In genomic region chrX:143664221-143665150, GRCm38 (mm10) we compare ENCODE assay signal across 10 mouse cellular contexts.
DNase-seq lines count a peak whose midpoint lies in the region; ATAC-seq and TF ChIP-seq lines count a peak whose summit lies in the region.
"Had no signal": no experiment of that assay in that cellular context is flagged by ENCODE, and none has a peak within 500 bp of the region (broad histone marks: within the 10 kb centered on the region; RNA-seq: fewer than 3 reads in every experiment).

No protein-coding gene starts in this region.

- no peaks in the 10 kb centered on the region for H3K9me3 ChIP-seq in heart, embryonic 11.5 days (replicated peaks; ENCODE audit: control insufficient read depth, low read length)
- no peaks in the 10 kb centered on the region for H3K9me3 ChIP-seq in kidney, embryonic 16.5 days (ENCODE audit: low read length)
- H3K9me3 ChIP-seq in neural tube, embryonic 15.5 days (replicated peaks): no peaks in the 10 kb centered on the region

- no peak for TF ChIP-seq POLR2A in liver, adult 2 months (IDR thresholded peaks at IDR 0.05; ENCODE audit: extremely low read depth, insufficient read depth, low read length)

- H3K9ac ChIP-seq in heart, embryonic 11.5 days (ENCODE audit: low read depth, low read length): peak overlapping the region; percentile 67; the same call in 1 of the 2 replicates
- H3K9ac ChIP-seq in kidney, embryonic 16.5 days (replicated peaks; ENCODE audit: low read length): peak overlapping the region; percentile 46
- H3K9ac ChIP-seq in liver, adult 2 months (ENCODE audit: low read depth, low read length): no peak overlapping the region
- peak overlapping the region; percentile 67 for H3K9ac ChIP-seq in neural tube, embryonic 15.5 days (replicated peaks)

- no peaks in the 10 kb centered on the region for H3K79me2 ChIP-seq in liver, adult 2 months (ENCODE audit: control insufficient read depth, insufficient read depth, low read length)

- peak overlapping the region; percentile 45 for H3K4me3 ChIP-seq in heart, embryonic 11.5 days (ENCODE audit: low read depth, low read length)
- peak overlapping the region; percentile 48 for H3K4me3 ChIP-seq in kidney, embryonic 16.5 days (ENCODE audit: low read length)
- peak overlapping the region; percentile 16; the same call in 1 of the 2 replicates for H3K4me3 ChIP-seq in liver, adult 2 months (ENCODE audit: insufficient read depth, low read depth, low read length)
- H3K4me3 ChIP-seq in neural tube, embryonic 15.5 days (replicated peaks): peak overlapping the region; percentile 54

- no peak for TF ChIP-seq CTCF in liver, adult 2 months (IDR thresholded peaks at IDR 0.05; ENCODE audit: low read depth, low read length)

- ATAC-seq in heart, embryonic 11.5 days (replicated peaks; ENCODE audit: insufficient number of reproducible peaks, low FRiP score, low TSS enrichment): peak; percentile 82
- peak; percentile 94 for ATAC-seq in frontal cortex, adult (ENCODE audit: low TSS enrichment)
- peak; percentile 99 for ATAC-seq in kidney, embryonic 16.5 days (ENCODE audit: low FRiP score, low TSS enrichment)
- ATAC-seq in neural tube, embryonic 15.5 days (ENCODE audit: low FRiP score): peak; percentile 98

- no peak for DNase-seq in heart, adult 9 months (ENCODE audit: low spot score in 2 of 2)
- peak; percentile 36 for DNase-seq in cerebellum, adult 9-10 months
- no peak for DNase-seq in liver, adult 2 months (ENCODE audit: extremely low read depth, low read depth, low spot score)
- no peak for DNase-seq in urinary bladder, postnatal 25 days (ENCODE audit: low spot score)

- H3K4me2 ChIP-seq in heart, embryonic 11.5 days: peak overlapping the region; percentile 67
- H3K4me2 ChIP-seq in kidney, embryonic 16.5 days (replicated peaks; ENCODE audit: low read depth, low read length): peak overlapping the region; percentile 72
- peak overlapping the region; percentile 55 for H3K4me2 ChIP-seq in neural tube, embryonic 15.5 days

- H3K36me3 ChIP-seq in heart, embryonic 11.5 days (ENCODE audit: control insufficient read depth, insufficient read depth, low read length): no peaks in the 10 kb centered on the region
- no peaks in the 10 kb centered on the region for H3K36me3 ChIP-seq in kidney, embryonic 16.5 days (ENCODE audit: insufficient read depth, low read length)
- no peaks in the 10 kb centered on the region for H3K36me3 ChIP-seq in liver, adult 2 months (ENCODE audit: control insufficient read depth, insufficient read depth, low read length)
- H3K36me3 ChIP-seq in neural tube, embryonic 15.5 days: no peaks in the 10 kb centered on the region

- 14% methylated on average over 27 of the region's 28 CpGs for WGBS in heart, embryonic 11.5 days (ENCODE audit: insufficient replicate concordance)
- 23% methylated on average over 25 of the region's 28 CpGs for WGBS in kidney, embryonic 16.5 days
- 4% methylated on average over 28 of the region's 28 CpGs for WGBS in liver, adult 2 months
- WGBS in neural tube, embryonic 15.5 days: 17% methylated on average over 26 of the region's 28 CpGs

- no peaks in the 10 kb centered on the region for H3K4me1 ChIP-seq in heart, embryonic 11.5 days (ENCODE audit: control insufficient read depth, insufficient read depth, low read length)
- H3K4me1 ChIP-seq in kidney, embryonic 16.5 days (ENCODE audit: insufficient read depth, low read length): no peaks in the 10 kb centered on the region
- H3K4me1 ChIP-seq in liver, adult 2 months (ENCODE audit: control insufficient read depth, insufficient read depth, low read length): no peaks in the 10 kb centered on the region
- peaks cover 6% of the 10 kb centered on the region; the same call in 1 of the 2 replicates for H3K4me1 ChIP-seq in neural tube, embryonic 15.5 days

- H3K27ac ChIP-seq in heart, embryonic 11.5 days (ENCODE audit: low read depth, low read length): no peak overlapping the region
- H3K27ac ChIP-seq in kidney, embryonic 16.5 days (ENCODE audit: low read length): no peak overlapping the region
- no peak overlapping the region for H3K27ac ChIP-seq in liver, adult 2 months (replicated peaks; ENCODE audit: insufficient read depth, low read depth, low read length)
- H3K27ac ChIP-seq in neural tube, embryonic 15.5 days (replicated peaks): peak overlapping the region; percentile 77
- H3K27ac ChIP-seq: macrophage had no signal

- peaks cover 7% of the 10 kb centered on the region; the same call in 1 of the 2 replicates for H3K27me3 ChIP-seq in heart, embryonic 11.5 days (ENCODE audit: control insufficient read depth, insufficient read depth, low read length)
- peaks cover 21% of the 10 kb centered on the region; the same call in 1 of the 2 replicates for H3K27me3 ChIP-seq in kidney, embryonic 16.5 days (ENCODE audit: insufficient read depth, low read length)
- H3K27me3 ChIP-seq in liver, adult 2 months (ENCODE audit: control insufficient read depth, insufficient read depth, low read length): 0 out of 2 replicates have a peak, but pooled peaks cover 4% of the 10 kb centered on the region
- H3K27me3 ChIP-seq in neural tube, embryonic 15.5 days (replicated peaks): no peaks in the 10 kb centered on the region
- H3K27me3 ChIP-seq: CH12.LX had no signal
